Mouse (Mus musculus): ENCODE data around the gene Chd1l.
A peak's percentile ranks its signal among the peaks of the same experiment; 100 is the strongest.

Chd1l gene

DNA sequence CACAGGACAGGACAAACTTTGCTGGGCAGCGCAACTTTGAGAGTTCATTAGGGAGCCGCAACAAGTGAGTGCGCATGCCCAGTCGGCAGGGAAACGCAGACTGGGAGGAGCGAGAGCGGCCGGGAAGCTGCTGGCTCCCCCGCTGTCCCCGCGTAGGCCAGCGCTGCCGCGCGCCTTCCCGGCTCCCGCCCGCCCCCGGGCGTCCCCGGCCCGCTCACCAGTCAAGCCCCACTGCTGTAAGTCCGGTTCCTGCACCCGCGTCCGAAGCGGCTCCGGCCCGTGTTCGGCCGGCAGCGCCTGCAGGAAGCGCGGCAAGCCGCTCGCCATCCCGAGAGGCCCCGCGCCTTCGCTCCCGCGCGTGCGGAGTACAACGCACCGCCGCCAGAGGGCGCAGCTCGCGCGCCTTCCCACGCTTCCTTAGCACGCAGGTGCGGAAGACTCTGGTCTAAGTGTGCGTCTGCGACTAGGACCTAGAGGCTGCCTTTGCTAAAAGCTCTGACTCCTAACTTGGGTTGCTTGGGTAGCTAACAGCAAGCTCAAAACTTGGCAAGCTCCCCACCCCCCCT, at the start of gene Chd1l:
Gene Chd1l (minus strand): TSS at position 359 of the 566 bp plus-strand sequence.
- DNase-seq, result peak; percentile 85 to 95

DNA sequence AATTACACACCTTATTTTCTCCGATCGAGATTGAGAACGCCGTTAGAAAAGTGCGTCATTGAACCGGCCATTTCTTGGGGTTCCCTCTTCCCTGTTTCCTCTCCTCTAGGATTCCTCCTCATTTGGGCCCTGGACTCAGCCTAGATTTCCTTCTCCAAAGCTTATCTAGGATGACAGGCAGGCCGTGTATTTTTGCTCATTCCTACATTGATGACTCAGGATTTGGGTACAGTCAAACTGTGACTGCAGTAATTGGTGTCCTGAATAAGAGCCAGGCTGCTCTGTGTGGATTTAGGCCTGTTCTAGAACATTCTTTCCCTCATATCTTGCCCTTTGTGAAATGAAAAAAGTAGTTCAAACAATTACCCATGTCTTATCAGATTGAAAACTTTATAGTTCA, 49.7 kb upstream of the Chd1l start:
- DNase-seq, result no peak

DNA sequence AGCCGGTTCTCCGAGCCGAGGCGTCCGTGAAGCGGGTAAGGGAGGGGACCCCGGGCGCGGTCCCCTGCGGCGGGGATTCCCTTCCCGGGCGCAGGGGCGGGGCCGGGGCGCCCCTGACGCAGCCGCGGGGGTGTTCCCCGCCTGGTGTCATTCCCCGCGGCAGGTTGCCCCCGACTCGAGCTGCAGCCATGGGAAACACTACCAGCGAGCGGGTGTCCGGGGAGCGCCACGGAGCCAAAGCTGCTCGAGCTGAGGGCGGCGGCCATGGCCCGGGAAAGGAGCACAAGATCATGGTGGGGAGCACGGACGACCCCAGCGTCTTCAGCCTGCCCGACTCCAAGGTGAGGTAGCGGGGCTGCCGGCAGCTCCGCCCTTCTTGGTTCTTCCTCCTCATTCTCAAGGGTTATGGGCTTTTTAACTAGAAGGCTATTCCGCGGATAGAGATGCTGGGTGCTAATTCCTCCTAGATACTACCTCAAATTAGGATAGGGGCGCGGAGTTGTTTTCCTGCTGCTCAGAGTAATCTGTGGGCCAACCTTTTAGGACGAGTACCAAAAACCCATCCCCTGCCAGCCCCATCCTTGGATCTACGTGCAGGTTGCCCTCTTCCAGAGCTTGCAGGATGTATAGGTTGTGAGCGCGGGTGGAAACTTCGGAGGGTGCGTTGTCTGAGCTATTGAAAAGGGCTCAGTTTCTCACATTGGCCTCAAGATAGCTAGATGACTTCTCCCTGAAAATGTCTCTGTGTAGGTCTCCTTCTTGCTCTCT, 48.6 kb upstream of the Chd1l start:
- peak in 1 of 2 experiments; percentile 16 for DNase-seq

DNA sequence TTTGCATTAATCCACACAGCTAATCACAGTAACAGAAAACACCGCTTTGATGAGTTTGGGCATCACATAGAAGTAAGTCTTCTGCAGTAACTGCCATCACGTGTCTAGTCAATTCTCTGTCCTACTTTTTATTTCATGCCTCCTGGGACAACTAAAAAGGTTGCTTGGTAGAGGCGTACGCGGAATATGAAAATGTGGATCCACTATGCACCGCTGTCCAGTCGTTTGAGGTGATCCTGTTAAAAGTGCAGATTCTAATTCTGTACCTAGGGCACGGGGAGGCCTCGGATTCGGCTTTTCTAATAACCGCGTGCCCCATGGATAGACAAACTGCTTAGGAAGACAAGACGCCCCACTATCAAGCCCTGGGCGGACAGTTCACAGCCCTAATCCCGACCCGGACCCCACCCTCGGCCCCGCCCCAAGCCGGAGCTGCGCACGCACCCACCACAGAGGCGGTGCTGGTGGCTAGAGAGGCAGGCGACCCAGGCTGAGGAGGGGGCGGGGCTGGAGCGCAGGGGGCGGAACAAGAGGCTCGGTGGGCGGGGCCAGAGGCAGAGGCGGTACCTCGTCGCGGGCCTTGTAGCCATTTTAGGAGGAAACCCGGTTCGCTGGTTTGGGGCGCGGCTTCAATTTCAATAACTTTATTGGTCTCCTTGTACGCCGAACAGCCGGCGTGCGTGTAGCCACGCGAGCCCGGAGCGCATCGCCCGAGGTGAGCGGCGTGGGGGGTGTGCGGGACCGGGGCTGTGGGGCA, 47.8 kb upstream of the Chd1l start, which contains the start of gene Prkab2:
Gene Prkab2 (plus strand): TSS at position 539 of the 757 bp plus-strand sequence.
- DNase-seq, result peak; percentile 99

DNA sequence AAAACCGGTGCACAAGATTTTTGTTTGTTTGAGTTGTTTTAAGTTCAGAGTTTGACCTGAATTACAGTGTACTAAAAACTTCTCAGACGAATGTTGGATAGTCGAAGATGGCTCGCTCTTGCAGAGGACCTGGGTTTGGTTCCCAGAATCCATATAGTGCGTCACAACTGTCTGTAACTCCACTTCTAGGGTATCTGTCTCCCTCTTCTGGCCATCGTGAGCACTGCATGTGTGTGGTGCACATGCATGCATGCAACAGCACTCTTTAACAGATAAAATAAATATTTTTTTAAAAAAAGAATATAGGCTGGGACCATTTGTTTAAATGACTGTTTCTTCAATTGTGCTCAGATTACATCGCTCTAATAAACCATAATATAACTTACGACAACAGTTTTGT, 44.9 kb upstream of the Chd1l start:
- DNase-seq, result peak in 1 of 2 experiments; percentile 27

DNA sequence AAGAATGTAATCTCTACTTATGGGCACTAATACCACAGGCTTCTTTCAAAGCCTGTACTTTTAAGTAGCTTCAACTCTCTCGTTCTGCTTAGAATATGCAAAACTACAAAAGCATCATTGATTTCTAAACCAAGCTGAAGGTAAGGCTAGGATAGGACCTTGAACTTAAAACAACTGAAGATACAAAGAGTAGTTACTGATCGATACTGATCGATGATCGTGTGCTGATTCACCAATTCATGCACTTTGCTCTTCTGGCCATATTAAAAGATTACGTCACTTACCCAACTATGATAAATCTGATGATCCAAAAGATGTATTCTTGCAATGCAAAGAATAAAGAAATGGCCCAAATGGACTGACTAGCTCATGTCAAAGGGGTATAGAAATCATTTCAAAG, 43.8 kb upstream of the Chd1l start:
- DNase-seq, result no peak

DNA sequence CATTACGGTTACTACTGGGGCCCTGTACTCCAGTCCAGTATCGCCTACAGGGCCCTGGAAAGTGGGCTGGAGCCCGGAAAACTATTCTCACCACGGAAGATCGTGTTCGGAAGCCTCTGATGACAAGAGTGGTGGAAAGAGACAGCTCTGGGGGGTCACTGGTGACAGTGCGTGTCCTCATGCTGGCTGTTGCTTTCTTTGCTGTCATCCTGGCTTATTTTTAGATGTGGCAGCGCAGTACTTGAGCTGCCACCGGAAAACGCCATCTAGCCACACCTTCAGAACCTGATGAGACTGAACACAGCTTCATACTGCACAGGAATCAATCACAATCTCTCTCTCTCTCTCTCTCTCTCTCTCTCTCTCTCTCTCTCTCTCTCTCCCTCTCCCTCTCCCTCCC, 41.6 kb upstream of the Chd1l start:
- no peak for DNase-seq

DNA sequence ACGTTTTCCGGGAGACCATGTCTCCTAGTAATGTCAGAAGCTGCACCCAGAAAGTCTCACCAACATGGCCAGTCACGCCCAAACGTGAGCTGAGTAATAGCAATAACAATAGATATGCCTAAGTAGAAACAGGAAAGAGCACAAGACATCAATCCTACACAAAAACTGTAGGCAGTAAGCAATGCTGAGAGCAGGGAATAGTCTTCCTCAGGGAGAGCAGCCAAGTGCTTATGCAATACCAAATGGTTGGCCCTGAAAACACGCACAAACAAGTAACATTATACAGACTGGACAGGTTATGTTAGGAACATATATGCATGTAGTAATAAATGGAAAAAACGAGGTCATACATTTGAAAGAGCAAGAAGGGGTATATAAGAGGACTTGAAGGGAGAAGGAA, 39.5 kb upstream of the Chd1l start:
- no peak for DNase-seq

DNA sequence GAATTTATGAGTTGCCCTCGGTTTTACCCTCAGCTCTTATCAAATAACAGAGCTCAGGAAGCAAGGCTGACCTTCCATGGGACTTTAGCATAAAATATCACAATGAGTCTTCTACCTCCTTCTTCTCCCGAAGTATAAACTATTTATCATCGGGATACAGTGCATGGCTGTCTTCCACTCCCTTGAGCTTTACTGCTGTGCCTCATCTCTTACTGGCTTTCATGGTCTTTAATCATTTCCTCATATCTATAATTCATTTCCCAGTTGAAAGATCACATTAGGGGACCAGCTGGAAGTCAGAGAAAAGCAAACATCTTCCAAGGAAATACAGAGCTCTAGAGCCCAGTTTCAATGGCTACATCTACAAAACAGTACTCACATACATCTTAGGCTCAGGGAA, 39.0 kb upstream of the Chd1l start:
- DNase-seq, result no peak

DNA sequence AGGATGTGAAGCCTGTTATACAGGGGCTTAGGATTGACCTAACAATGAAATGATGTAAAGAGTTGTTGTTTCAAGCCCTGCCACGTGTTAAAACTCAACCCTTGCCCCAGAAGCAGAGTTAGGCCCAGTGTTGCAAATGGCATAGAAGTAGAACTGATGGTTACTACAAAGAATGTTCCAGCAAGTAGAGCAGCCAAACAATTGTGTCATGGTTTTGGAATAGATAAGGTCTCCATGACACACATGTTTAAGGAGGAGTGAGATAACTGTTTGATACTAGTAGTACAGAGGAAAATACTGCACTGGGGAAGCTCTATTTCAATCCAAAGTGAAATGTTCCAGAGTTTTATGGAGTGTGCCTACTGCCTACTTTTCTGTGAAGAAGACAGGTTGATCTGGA, 38.5 kb upstream of the Chd1l start:
- no peak for DNase-seq

DNA sequence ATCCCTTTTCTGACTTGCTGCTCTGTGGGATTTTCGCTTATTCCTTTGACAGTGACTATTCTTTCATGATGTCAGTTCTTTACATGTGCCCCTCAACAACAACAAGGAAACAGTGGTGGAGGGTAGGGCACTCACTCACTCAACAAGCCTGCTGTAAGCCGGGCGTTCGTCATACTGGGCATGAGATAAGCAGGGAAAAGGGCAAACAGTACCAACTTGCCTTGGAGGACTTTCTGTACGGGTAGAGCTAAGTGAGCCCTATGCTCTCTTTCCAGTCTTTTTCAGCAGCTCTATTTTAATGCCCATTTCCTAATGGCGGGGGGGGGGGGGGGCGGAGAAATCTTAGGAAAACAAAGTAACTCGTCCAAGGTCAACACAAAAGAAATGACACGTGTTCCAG, 32.0 kb upstream of the Chd1l start:
- DNase-seq, result no peak

DNA sequence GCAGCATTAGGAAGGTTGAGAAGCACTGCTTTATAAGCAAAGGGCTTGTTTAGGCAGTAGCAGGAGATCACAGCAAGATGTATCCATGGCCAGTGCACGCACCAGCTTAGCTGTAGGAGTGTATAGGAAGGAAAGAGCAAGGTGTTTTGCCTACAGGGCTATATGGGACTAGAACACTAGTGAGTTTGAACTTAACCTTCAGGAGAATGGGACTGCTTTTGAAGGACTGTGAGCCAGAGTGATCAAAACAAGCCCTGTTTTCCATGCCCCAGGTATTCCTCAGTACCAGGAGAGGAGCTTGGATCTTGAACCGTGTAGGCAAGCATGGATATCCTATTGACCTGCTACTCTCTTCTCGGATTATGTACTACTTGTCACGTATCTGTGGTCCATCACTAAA, 31.4 kb upstream of the Chd1l start:
- no peak for DNase-seq

DNA sequence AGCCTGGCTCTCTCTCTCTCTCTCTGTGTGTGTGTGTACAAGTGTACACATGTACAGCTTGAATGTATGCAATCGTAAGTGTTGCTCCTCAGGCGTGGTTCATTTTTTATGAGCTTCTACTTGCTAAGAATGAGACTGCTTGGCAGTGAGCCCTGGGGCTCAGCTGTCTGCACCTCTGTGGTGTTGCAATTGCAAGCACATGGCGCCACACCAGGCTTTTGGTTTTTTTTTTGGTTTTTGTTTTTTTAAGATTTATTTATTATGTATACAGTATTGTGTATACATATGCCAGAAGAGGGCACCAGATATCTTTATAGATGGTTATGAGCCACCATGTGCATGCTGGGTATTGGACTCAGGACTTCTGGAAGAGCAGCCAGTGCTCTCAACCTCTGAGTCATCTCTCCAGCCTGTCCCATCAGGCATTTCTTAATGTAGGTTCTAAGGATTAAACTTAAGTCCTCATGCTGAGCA, 24.3 kb upstream of the Chd1l start:
- no peak for DNase-seq

DNA sequence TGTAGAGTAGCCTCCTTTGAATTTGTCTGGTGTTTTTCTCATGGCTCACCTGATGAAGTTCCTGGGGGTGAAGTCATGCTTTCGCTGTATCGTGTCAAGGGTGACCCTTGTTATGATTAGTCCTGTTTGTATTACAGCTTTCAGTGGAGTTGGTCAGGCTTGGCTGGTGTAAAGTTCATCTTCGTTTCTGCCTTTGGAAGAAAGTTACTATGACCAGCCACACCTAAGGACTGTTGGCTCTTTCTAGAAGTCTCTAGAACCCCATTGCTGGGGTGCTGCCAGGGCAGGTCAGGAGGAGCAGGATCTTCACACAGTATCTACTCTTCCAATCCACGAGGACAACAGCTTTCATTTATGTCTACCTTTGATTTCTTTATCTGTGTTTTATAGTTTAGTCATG, 23.5 kb upstream of the Chd1l start:
- no peak for DNase-seq

DNA sequence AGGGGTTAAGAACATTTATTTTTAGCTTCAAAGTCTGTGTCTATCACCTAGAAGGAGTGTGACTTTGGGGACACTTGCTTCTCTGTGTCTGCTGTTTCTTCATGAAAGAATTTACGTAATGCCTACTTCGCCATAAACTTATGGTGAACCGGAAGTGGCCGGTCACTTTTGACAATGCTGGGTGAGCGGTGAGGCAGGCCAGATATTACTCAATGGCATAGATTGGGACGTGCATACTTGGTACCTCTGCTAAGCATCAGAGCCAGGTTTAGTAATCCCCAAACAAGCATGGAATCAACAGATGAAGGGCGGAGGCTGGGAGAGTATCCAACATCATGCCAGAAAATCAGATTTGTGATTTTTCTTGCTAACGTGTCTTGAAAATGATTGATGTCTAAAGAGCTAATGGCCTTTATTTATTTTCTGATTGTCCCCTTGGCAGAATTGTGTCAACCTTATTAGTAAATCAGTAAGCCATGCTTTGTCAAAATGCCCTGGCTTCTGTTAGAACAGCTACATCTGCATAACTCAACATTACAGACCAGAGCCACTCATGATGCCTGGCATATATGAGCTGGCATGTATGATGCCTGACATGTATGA, 21.4 kb upstream of the Chd1l start:
- no peak for DNase-seq

DNA sequence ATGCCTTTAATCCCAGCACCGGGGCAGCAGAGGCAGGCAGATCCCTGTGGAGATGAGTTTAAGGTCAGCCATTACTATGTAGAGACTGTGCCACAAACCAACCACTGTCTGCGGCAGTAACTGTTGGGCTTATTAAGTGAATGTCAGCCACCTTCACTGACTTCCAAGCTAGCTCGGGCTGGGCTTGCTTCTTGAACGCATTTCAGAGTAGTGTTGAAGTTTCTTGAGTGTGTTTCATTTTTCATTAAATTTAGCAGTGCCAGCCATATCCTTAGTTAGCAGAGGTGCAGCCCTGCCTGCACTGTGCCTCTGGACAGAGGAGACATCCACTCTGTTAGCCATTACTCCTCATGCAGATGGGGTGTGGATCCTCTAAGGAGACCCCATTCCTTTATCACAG, 20.7 kb upstream of the Chd1l start:
- DNase-seq, result no peak

DNA sequence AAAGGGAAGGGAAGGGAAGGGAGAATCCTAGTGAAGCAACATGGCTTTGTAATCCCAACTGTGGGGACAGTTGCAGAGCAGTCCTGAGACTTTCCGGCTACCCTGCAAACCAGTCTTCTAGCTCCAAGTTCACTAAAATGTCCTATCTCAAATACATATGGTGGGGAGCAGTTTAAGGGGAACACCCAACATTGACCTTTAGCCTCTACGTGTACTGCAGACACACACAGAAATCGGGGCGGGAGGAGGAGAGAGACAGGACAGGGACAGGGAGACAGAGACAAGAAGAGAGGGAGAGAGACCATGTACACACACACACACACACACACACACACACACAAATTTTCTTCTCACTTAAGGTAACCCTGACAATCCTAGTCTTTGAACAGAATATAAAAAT, 19.9 kb upstream of the Chd1l start:
- no peak for DNase-seq

DNA sequence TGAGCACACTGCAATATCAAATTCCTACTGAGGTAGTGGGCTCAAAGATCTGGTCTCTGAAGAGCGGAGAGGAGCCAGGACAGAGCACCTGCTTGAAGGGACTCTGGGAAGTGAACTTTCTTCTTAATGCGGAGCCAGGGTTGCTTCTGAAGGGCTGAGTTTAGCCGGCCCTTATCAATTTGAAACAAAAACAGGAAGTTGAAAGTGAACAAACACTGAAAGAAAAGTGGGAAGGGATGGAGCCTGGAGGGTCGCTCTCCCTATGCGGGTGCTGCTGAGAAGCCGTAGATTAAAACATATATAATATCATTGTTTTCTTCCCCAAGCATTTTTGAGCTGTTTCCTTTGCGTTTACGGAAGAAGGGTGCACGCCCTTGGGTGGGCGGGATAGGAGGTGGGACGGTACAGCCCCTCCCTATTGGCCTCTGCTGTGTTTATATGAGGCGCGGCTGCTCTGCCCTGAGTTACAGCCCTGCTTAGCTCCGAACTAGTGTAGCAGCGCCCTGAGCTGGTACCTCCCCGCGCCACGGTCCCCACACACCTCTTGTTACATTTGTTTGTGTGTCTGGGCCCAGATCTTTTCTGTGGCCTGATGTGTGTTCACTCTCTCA, 18.5 kb upstream of the Chd1l start, which contains the start of gene Fmo5:
Gene Fmo5 (plus strand): TSS at position 414 of the 611 bp plus-strand sequence.
- DNase-seq, result peak; percentile 63 to 69

DNA sequence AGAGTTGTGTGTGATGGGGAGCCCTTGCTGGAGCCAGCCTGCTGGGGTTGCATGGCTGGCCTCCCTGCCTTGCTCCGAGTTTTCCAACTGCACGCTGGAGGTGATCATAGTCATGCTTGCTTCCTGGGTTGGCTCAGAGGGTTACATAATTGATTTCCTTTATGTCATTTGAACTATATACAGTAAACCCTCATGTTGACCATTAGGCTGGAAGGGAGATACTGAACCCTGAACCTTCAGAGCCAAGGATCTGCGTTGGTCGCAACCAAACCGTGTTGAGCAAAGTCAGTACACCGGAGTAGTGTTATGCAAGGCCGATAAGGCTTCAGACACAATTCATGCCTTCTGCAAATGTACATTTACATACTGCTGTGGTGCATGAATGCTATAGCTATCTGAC, 17.9 kb upstream of the Chd1l start:
- DNase-seq, result no peak

DNA sequence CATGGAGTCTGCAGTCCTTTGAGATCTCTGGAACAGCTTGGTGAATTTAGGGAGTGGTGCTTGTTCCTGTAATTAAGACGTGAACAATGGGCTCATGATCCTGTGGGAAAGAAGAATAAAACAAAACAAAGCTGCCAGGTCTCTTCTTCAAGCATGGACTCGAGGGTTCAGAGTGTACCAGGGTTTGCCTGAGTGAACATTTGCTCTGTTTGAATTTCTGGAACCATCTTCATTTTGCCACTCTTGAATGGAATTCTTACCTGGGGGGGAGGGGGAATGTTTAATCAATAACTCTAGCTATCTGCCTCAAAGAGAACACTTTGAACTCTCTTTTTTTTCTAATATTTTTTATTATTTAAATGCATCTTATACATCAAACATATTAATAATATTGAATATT, 14.6 kb upstream of the Chd1l start:
- DNase-seq, result no peak

DNA sequence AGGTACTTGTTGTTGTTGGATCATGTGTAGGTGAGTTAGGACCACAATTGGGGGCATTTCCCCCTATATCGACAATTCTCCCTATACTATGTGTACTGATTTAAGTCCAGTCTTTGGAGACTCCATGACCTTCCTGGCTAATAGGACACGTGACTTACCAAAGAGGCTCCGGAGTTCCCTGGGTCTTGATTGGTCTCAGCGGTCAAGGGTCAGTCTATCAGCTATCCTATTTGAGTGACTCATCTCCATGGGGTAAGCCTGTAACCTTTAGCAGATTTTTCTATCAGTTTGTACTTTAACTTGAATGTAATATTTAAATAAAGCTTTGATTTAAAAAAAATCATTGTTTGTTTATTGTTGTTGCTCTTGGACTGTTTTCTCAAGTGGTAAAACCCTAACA, 10.7 kb upstream of the Chd1l start:
- no peak for DNase-seq

DNA sequence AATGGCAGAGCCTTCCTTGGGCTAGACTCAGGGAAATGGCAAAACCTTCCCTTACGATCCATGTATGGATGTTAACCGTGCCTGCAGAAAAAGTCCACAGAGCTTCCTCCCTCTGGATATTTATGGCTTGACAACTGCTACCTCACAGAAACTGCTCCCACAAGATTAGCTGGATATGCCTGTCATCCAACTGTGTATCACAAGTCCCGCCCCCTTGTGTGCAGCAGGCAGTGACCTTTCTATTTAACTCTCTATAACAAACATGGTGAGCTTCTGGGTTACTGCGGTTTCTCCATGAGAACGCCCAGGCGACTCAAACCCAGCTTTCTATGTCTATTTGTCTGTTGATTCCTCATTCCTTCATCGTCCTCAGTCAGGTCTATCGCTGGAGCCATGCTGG, 7.9 kb upstream of the Chd1l start:
- DNase-seq, result no peak

All from spleen, adult 18-20 months (tissue).